Mouse (Mus musculus): ENCODE data around the gene Igf2.

DNA sequence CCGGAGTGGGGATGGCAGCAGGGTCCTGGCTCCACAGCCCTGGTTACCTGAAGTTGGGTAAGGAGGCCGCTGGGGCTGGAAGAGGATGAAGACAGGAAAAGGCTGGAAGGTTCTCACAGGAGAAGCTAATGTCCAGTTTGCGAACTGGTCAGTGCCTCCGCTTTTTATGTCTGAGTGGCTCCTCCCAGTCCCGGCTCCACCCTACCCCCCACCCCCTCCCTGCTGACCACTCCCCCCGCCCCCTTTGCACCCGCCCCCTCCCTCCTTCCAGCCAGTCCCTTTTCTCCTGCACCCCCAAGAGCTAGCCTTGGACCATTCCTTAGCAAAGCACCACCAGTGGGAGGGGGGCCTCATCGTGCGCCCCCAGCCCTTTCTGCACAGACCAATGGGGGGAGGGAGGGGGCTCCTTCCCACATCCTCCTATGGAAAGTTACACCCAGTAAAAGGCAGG is 9.2 kb downstream of the Igf2 start:
- TF ChIP-seq CTCF (IDR thresholded peaks at IDR 0.05) (no peak), EP300 (IDR thresholded peaks at IDR 0.05; ENCODE audit: insufficient read depth, low read depth, low read length) (no peak), POLR2A (IDR thresholded peaks at IDR 0.05; ENCODE audit: insufficient read depth, low read depth, low read length) (no peak)

Data from heart, adult 2 months (tissue).